Mouse (Mus musculus): Measurements from ENCODE around the gene Scgb1b3.

DNA sequence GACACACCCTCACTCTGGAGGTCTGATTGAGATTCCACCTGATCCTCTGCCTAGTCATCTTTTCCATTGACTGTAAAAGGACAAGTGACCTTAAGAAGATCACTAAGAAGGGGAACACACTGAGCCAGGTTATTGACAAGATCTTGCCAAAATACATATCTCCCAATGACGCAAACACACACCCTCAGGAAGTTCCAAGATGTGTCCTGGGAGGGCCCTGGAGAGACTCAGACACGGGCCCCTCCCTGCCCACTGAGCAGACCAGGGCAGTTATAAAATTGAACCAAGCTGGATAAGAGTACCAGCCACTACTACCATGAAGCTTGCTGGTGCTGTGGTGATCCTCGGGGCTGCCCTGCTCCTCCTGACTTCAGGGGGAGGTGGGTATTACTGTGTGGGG, at the start of gene Scgb1b3:
- TF ChIP-seq EP300 (IDR thresholded peaks at IDR 0.05; ENCODE audit: low read depth) (no peak), CTCF (IDR thresholded peaks at IDR 0.05; ENCODE audit: low read depth) (no peak)
